Mouse (Mus musculus) liver, embryonic 12.5 days (tissue): ENCODE data around the gene 2900011O08Rik. TPM values are rescaled to one million over a fixed set of nuclear protein-coding genes. Genes with fewer than 3 reads are reported as not detected.

Source experiments
- ATAC-seq: fragments of 200-750 bp; cut with Nextera tagmentation; 2 replicates; pipeline ENCODE4 v1.8.0; 2017; ENCODE audit warnings: moderate number of reproducible peaks, mild to moderate bottlenecking, moderate library complexity
- H3K27ac ChIP-seq: fragments of 300-500 bp; sonication (generic); 2 replicates; pipeline ENCODE4 v1.5.1; 2016; ENCODE audit warnings: mild to moderate bottlenecking
- H3K27me3 ChIP-seq: fragments of 300-500 bp; sonication (generic); replicated peaks from 2 replicates; pipeline ENCODE4 v1.6.1; 2016; ENCODE audit warnings: mild to moderate bottlenecking, moderate library complexity
- H3K36me3 ChIP-seq: fragments of 300-500 bp; sonication (generic); 2 replicates; pipeline ENCODE4 v1.6.1; 2016; ENCODE audit warnings: mild to moderate bottlenecking, moderate library complexity
- H3K4me1 ChIP-seq: fragments of 300-500 bp; sonication (generic); 2 replicates; pipeline ENCODE4 v1.6.1; 2016
- H3K4me2 ChIP-seq: fragments of 300-500 bp; sonication (generic); 2 replicates; pipeline ENCODE4 v1.6.1; 2016; ENCODE audit warnings: mild to moderate bottlenecking, moderate library complexity
- H3K4me3 ChIP-seq: fragments of 300-500 bp; sonication (generic); 2 replicates; pipeline ENCODE4 v1.5.1; 2016; ENCODE audit warnings: mild to moderate bottlenecking, moderate library complexity
- H3K9ac ChIP-seq: fragments of 300-500 bp; sonication (generic); 2 replicates; pipeline ENCODE4 v1.6.1; 2016; ENCODE audit warnings: mild to moderate bottlenecking, moderate library complexity
- H3K9me3 ChIP-seq: fragments of 300-500 bp; sonication (generic); replicated peaks from 2 replicates; pipeline ENCODE4 v1.6.1; 2016; ENCODE audit warnings: mild to moderate bottlenecking, moderate library complexity
- WGBS: fragments of 180-500 bp; shearing (Covaris S2); methylation state at CpG from one replicate; pipeline ENCODE4 v1.1.7; 2016; ENCODE audit not compliant: insufficient replicate concordance; 5-methylcytosine and 5-hydroxymethylcytosine counted together
- polyA plus RNA-seq: library from polyadenylated mRNA; unstranded; fragments of >200 nt; fragmentation: Nextera tagmentation; extraction: Ambion mirVana; gene quantifications from 2 replicates; pipeline ENCODE4 v1.2.1, GENCODE M21; 2016

Gene 2900011O08Rik
- polyA plus RNA-seq, 1 experiment from 2014 or later = 0.15 TPM

GRCm38 (mm10) chr16:14088249-14088648 is 101.8 kb downstream of the 2900011O08Rik start:
- Histone ChIP-seq H3K36me3 (no peaks in the 10 kb centered on the region), H3K9me3 (no peaks in the 10 kb centered on the region), H3K4me1 (no peaks in the 10 kb centered on the region), H3K4me2 (no peak overlapping the region), H3K27ac (no peak overlapping the region), H3K4me3 (no peak overlapping the region), H3K9ac (no peak overlapping the region), H3K27me3 (no peaks in the 10 kb centered on the region)
- WGBS = 31% methylated on average over 3 of the region's 3 CpGs
- no peak for ATAC-seq

GRCm38 (mm10) chr16:14089296-14089695 is 102.9 kb downstream of the 2900011O08Rik start:
- Histone ChIP-seq H3K4me2 (no peak overlapping the region), H3K4me3 (no peak overlapping the region), H3K36me3 (no peaks in the 10 kb centered on the region), H3K4me1 (no peaks in the 10 kb centered on the region), H3K9ac (no peak overlapping the region), H3K27ac (no peak overlapping the region), H3K9me3 (no peaks in the 10 kb centered on the region), H3K27me3 (no peaks in the 10 kb centered on the region)
- WGBS = 59% methylated on average over 3 of the region's 3 CpGs
- ATAC-seq = no peak

GRCm38 (mm10) chr16:14091771-14092170 is 105.4 kb downstream of the 2900011O08Rik start:
- ATAC-seq = no peak
- Histone ChIP-seq H3K36me3 (no peaks in the 10 kb centered on the region), H3K9ac (no peak overlapping the region), H3K4me1 (no peaks in the 10 kb centered on the region), H3K27me3 (no peaks in the 10 kb centered on the region), H3K4me2 (no peak overlapping the region), H3K27ac (no peak overlapping the region), H3K9me3 (no peaks in the 10 kb centered on the region), H3K4me3 (no peak overlapping the region)
- 56% methylated on average over 2 of the region's 2 CpGs for WGBS

- no peak overlapping the region for H3K4me3 ChIP-seq
- no peak overlapping the region for H3K27ac ChIP-seq
- no peak overlapping the region for H3K9ac ChIP-seq
- WGBS = 75% methylated on average over 6 of the region's 6 CpGs
- no peak for ATAC-seq
- H3K4me2 ChIP-seq = no peak overlapping the region
- no peaks in the 10 kb centered on the region for H3K9me3 ChIP-seq
- no peaks in the 10 kb centered on the region for H3K4me1 ChIP-seq
- H3K36me3 ChIP-seq = peaks cover 19% of the 10 kb centered on the region
- no peaks in the 10 kb centered on the region for H3K27me3 ChIP-seq
These were observed 119.5 kb downstream of the 2900011O08Rik start for GRCm38 (mm10) chr16:14105891-14106290.

DNA sequence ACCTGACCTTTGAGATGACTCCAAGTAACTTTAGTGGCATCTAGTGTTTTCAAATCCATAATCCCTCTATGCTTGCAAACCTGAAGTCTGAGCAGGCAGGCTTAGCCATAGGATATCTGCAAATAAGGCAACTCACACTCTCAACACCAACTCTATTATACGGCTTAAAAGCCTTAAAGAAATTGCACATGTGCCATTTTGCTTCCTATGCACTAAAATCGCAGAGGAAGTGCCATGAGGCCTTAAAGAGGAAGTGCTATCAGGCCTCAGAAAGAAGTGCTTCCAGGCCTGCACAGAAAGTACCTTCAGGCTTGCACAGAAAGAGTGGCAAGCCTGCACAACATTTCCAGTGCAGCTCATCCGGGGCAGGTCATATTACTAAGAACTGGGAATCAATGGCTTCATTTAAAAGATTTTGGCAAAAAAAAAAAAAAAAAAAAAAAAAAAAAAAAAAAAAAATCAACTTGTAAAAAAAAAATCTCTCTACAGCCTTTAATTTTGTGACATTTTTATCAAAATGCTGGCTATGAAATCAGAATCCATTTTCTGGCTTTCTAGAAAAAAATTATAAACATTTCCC is 123.3 kb downstream of the 2900011O08Rik start:
- Histone ChIP-seq H3K27ac (no peak overlapping the region), H3K36me3 (peaks cover 55% of the 10 kb centered on the region), H3K4me3 (no peak overlapping the region), H3K9ac (no peak overlapping the region), H3K27me3 (no peaks in the 10 kb centered on the region), H3K4me1 (no peaks in the 10 kb centered on the region), H3K4me2 (no peak overlapping the region), H3K9me3 (no peaks in the 10 kb centered on the region)
- 35% methylated on average over 3 of the region's 3 CpGs for WGBS
- no peak for ATAC-seq

DNA sequence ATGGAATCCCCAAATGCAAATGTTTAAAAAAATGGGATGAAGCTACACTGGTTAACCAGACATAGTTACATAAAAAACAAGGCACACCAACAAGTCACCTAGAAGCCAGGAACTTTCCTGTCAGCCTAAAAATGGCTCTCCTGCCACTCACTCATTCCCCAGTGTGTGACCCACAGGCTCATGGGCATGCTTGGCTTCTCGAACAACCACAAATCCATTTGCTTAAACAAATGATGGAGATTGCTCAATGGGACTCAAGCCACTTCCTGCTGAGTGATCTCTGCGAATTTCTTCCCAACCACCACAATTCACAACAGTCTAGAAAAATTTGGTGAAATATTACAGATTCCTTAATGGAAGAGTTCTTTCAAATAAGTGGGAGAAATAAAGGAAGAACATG is 124.5 kb downstream of the 2900011O08Rik start:
- Histone ChIP-seq H3K4me1 (no peaks in the 10 kb centered on the region), H3K4me3 (no peak overlapping the region), H3K4me2 (no peak overlapping the region), H3K27me3 (no peaks in the 10 kb centered on the region), H3K27ac (no peak overlapping the region), H3K9ac (no peak overlapping the region), H3K9me3 (no peaks in the 10 kb centered on the region), H3K36me3 (peaks cover 65% of the 10 kb centered on the region)
- 38% methylated on average over 2 of the region's 2 CpGs for WGBS
- no peak for ATAC-seq

GRCm38 (mm10) chr16:14112133-14112532 is 125.7 kb downstream of the 2900011O08Rik start:
- Histone ChIP-seq H3K9ac (no peak overlapping the region), H3K4me3 (no peak overlapping the region), H3K9me3 (no peaks in the 10 kb centered on the region), H3K27ac (no peak overlapping the region), H3K27me3 (no peaks in the 10 kb centered on the region), H3K36me3 (peaks cover 77% of the 10 kb centered on the region), H3K4me1 (no peaks in the 10 kb centered on the region), H3K4me2 (no peak overlapping the region)
- WGBS = 50% methylated on average over 2 of the region's 2 CpGs
- ATAC-seq = no peak

- H3K4me1 ChIP-seq = no peaks in the 10 kb centered on the region
- no peaks in the 10 kb centered on the region for H3K27me3 ChIP-seq
- no peak overlapping the region for H3K4me3 ChIP-seq
- peaks cover 83% of the 10 kb centered on the region for H3K36me3 ChIP-seq
- no peak overlapping the region for H3K27ac ChIP-seq
- no peak overlapping the region for H3K4me2 ChIP-seq
- 85% methylated on average over 3 of the region's 3 CpGs for WGBS
- ATAC-seq = no peak
- no peak overlapping the region for H3K9ac ChIP-seq
- no peaks in the 10 kb centered on the region for H3K9me3 ChIP-seq
These were observed 126.3 kb downstream of the 2900011O08Rik start for GRCm38 (mm10) chr16:14112742-14113141.

- WGBS = 64% methylated on average over 2 of the region's 2 CpGs
- Histone ChIP-seq H3K27ac (no peak overlapping the region), H3K4me3 (no peak overlapping the region), H3K4me1 (no peaks in the 10 kb centered on the region), H3K27me3 (no peaks in the 10 kb centered on the region), H3K9ac (no peak overlapping the region), H3K36me3 (peaks cover 86% of the 10 kb centered on the region), H3K4me2 (no peak overlapping the region), H3K9me3 (no peaks in the 10 kb centered on the region)
- no peak for ATAC-seq
These were observed 130.9 kb downstream of the 2900011O08Rik start for GRCm38 (mm10) chr16:14117299-14117698.

DNA sequence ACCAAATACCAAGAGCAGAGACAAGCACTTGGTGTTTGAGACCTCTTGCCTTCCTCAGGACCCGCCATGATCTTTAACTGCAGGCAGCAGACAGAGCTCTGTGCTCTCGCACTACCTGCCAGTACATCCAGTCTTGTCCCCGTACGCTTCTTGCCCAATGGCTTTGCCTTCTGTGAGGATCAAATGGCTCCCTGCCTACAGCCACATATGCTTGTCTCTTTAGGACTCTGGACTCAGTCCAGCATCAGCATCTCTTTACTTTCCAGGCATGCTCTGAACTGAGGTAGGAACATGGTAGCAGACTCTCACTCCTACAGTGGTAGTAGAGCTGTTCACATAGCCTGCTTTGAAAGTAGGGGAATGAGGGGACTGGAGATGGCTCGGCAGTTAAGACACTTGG is 134.5 kb downstream of the 2900011O08Rik start:
- 88% methylated on average over 5 of the region's 5 CpGs for WGBS

DNA sequence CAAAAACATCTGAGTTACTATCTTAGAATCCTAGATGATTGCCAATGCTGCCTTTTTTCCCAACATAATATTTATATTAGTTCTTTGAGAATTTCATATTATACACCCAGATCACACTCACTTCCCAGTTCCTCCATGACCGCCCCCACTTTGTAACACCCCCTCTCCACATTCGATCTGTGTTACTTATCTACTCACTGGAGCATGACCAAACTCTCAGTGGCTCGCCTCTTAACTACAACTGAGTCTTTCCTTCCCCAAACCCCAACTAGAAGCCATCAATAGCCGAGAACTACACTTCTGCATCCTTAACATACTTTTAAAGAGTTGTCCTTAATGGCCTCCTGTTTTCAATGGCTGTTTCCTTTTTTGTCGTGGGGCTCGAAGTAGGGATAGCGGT is 135.2 kb downstream of the 2900011O08Rik start:
- no peak overlapping the region for H3K4me3 ChIP-seq
- no peaks in the 10 kb centered on the region for H3K9me3 ChIP-seq
- no peak overlapping the region for H3K9ac ChIP-seq
- H3K27ac ChIP-seq = no peak overlapping the region
- peaks cover 90% of the 10 kb centered on the region for H3K36me3 ChIP-seq
- H3K27me3 ChIP-seq = no peaks in the 10 kb centered on the region
- H3K4me1 ChIP-seq = no peaks in the 10 kb centered on the region
- ATAC-seq = no peak
- H3K4me2 ChIP-seq = no peak overlapping the region
- 87% methylated on average over 7 of the region's 7 CpGs for WGBS

More for the DNA sequence above, 134.5 kb downstream of the 2900011O08Rik start:
- Histone ChIP-seq H3K36me3 (peaks cover 90% of the 10 kb centered on the region), H3K4me2 (no peak overlapping the region), H3K4me3 (no peak overlapping the region), H3K27ac (no peak overlapping the region), H3K4me1 (no peaks in the 10 kb centered on the region), H3K9ac (no peak overlapping the region), H3K27me3 (no peaks in the 10 kb centered on the region), H3K9me3 (no peaks in the 10 kb centered on the region)
- no peak for ATAC-seq

GRCm38 (mm10) chr16:14122586-14122985 is 136.2 kb downstream of the 2900011O08Rik start:
- Histone ChIP-seq H3K36me3 (peaks cover 89% of the 10 kb centered on the region), H3K27ac (no peak overlapping the region)

GRCm38 (mm10) chr16:14123901-14124300 is 137.5 kb downstream of the 2900011O08Rik start:
- ATAC-seq = no peak
- no peaks in the 10 kb centered on the region for H3K27me3 ChIP-seq
- no peaks in the 10 kb centered on the region for H3K4me1 ChIP-seq
- no peak overlapping the region for H3K9ac ChIP-seq
- H3K36me3 ChIP-seq = peaks cover 95% of the 10 kb centered on the region
- no peak overlapping the region for H3K4me3 ChIP-seq
- H3K4me2 ChIP-seq = no peak overlapping the region
- no peak overlapping the region for H3K27ac ChIP-seq
- 80% methylated on average over 2 of the region's 2 CpGs for WGBS
- H3K9me3 ChIP-seq = no peaks in the 10 kb centered on the region

More at GRCm38 (mm10) chr16:14122586-14122985, 136.2 kb downstream of the 2900011O08Rik start:
- H3K4me1 ChIP-seq = no peaks in the 10 kb centered on the region
- no peak overlapping the region for H3K4me3 ChIP-seq
- ATAC-seq = no peak
- no peak overlapping the region for H3K4me2 ChIP-seq
- no peaks in the 10 kb centered on the region for H3K27me3 ChIP-seq
- no peak overlapping the region for H3K9ac ChIP-seq
- H3K9me3 ChIP-seq = no peaks in the 10 kb centered on the region
